Mouse (Mus musculus) left cerebral cortex, adult 11 months (tissue): ENCODE results near the gene AI854703.

Source experiments
- DNase-seq: peaks from one replicate; pipeline ENCODE4 v3.0.0; 2022; ENCODE audit warnings: low spot score

Gene AI854703

DNA sequence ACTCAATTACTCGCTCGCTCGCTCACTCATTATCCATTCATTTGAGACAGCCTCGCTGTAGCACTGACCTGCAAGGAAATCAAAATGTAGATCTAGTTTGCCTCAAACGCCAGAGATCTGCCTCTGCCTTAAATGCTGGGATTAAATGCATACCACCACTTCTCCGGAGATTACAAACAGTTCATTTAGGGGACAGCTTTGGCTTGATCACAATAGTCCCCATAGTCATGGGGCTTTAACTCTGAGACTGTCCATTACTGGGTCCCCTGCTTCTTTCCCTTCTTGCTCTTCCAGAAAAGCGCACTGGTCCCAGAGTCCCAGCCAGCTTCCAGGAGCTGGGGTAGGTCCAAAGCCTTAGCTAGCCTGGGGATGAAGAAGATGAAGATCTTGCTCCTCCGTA is at the start of gene AI854703:
AI854703 (plus strand) TSS at position 301 of the 400 bp plus-strand sequence.
- DNase-seq = no peak

DNA sequence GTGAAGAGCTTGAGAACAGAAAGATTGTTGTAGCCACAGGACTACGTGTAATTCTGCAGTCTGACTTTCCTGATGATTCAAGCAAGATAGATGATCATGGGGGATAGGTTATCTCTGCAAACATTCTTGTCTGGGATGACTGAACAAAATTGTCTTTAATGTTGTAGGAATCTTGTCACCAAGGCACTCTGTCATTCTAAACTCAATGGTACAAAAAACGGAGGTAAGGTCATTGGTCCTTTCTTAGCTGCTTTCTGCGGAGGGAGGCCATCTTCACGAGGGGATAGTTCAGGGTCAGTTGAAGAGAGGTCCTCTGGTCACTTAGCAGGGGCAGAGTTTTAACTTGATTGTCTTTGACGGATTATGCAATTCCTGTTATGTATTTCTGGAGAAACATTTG is 47.8 kb upstream of the AI854703 start:
- DNase-seq = no peak

DNA sequence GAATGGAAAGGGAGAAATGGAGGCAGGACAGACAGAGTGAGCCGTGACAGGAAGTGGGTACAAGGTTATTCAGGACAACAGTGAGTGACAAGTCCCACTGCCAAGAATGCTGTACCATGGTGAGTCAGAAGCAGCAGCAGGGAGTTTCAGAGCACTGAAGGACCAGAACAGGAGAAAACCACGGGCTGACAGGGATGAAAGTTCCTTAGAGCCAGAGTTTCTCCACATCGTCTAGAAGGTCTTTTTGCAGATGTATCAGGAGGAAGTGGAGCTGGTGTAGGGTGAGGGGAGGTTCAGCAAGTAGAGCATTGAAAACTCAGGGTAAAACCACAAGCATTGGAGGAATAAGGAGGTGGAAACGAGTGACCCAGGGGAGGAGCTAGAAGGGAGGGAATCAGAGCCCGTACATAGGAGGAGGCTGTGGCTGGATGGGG is 47.3 kb upstream of the AI854703 start:
- DNase-seq = no peak

DNA sequence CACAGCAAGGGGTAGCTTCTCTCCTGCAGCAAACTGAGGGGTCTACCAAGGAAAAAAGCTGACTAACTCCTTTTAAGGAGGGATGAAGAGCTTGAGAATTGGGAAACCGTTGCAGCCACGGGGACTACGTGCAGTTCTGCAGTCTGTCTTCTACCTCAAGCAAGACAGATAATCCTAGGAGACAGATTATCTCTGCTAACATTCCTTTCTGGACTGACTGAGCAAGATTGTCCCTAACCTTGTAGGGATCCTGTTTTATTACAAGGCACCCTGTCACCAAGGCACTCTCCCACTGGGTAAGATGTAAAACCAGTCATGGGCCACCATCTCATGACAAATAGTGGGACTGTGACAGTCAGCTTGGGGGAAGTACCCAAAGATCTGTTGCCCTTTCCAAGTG is 45.3 kb upstream of the AI854703 start:
- no peak for DNase-seq

DNA sequence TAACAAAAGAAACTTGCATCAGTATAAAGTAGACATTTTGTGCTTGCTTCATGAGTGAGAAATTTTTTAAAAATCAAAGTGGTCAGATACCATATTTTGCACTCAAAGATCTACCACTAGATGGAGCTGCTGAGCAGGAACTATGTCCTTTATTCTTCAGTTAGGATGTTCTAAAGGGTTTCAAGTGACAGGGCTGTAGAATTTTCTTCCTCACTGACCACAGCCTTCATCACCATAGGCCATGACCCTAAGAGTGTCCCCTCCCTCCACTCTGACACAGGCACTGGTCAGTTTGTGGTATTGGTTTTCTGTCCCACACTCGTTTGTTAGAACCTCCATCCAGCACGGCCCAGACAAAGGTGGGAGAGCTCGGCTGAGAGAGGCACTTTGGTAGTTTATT is 44.5 kb upstream of the AI854703 start:
- no peak for DNase-seq

DNA sequence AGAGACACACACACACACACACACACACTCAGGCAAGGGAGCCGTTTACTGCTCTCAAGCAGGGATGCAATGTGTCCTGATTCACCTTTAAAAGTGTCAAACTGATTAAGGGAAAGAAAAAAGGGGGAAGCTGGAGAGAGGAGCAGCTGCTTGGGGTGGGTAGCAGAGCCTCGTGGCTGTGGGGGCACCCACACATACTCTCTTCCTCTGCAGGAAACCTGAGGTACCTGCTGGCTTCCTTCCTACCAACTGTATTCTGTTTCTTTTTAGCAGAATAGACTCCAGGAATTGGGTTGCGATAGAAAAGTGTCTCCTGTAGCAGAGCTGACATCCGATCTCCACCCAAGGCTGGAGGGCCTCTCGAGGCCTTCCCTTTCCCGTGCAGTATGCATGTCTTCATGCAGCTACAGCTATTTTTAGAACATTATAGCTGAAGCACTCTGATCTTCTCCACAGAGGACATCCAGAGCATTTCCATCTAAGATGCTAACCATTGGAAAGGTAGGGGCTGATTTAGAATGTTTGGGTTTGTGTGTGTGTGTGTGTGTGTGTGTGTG is 37.3 kb upstream of the AI854703 start, which contains the start of gene Gm45021:
Gm45021 (plus strand) TSS at position 417 of the 557 bp plus-strand sequence.
- DNase-seq = no peak

- no peak for DNase-seq
These were observed 35.2 kb upstream of the AI854703 start for GRCm38 (mm10) chr6:48591221-48591845.

- DNase-seq = no peak
These were observed 34.7 kb upstream of the AI854703 start for GRCm38 (mm10) chr6:48591871-48592270.

GRCm38 (mm10) chr6:48593158-48594042 is 33.2 kb upstream of the AI854703 start, which contains the start of the genes Repin1 and Gm44965:
Gene Repin1, plus strand, starts transcription at chr6:48593883.
Gene Gm44965, plus strand, starts transcription at chr6:48593941.
- DNase-seq = peak; percentile 90

GRCm38 (mm10) chr6:48594043-48594738 is 32.4 kb upstream of the AI854703 start:
- DNase-seq = no peak

DNA sequence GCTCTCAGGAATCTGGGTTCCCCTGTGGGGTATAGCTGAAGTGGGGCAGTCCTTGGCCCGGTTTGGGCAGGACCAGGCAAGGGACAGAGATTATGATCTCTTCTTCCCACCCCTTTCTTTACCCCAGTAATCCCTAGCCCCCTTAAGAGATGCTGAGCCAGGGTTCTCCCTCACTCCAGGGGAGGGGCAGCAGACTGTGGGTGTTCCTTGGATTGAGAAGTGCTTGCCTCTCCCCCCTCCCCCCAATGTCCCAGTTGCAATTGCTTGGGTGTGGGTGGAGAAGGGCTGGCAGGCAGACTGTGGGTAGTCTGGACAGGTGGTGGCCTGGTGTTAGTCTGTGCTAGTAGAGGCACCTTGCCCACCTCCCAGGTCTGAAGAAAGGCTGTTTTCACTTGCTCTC is 31.3 kb upstream of the AI854703 start:
- DNase-seq = no peak

DNA sequence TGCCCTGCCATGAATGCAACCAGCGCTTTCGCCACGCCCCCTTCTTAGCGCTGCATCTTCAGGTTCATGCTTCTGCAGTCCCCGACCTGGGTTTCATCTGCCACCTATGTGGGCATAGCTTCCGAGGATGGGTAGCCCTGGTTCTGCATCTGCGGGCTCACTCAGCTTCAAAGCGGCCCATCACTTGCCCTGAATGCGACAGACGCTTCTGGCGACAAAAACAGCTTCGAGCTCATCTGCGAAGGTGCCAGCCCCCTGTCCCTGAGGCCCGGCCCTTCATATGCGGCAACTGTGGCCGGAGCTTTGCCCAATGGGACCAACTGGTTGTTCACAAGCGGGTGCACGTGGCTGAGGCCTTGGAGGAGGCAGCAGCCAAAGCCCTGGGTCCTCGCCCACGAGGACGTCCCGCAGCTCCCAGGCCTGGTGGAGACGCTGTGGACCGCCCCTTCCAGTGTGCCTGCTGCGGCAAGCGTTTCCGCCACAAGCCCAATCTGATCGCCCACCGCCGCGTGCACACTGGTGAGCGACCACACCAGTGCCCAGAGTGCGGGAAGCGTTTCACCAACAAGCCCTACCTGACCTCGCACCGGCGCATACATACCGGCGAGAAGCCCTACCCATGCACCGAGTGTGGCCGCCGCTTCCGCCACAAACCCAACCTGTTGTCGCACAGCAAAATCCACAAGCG is 29.9 kb upstream of the AI854703 start:
- no peak for DNase-seq

- no peak for DNase-seq
These were observed 29.3 kb upstream of the AI854703 start for GRCm38 (mm10) chr6:48597233-48597625.

GRCm38 (mm10) chr6:48600594-48600993 is 26.0 kb upstream of the AI854703 start:
- DNase-seq = no peak

DNA sequence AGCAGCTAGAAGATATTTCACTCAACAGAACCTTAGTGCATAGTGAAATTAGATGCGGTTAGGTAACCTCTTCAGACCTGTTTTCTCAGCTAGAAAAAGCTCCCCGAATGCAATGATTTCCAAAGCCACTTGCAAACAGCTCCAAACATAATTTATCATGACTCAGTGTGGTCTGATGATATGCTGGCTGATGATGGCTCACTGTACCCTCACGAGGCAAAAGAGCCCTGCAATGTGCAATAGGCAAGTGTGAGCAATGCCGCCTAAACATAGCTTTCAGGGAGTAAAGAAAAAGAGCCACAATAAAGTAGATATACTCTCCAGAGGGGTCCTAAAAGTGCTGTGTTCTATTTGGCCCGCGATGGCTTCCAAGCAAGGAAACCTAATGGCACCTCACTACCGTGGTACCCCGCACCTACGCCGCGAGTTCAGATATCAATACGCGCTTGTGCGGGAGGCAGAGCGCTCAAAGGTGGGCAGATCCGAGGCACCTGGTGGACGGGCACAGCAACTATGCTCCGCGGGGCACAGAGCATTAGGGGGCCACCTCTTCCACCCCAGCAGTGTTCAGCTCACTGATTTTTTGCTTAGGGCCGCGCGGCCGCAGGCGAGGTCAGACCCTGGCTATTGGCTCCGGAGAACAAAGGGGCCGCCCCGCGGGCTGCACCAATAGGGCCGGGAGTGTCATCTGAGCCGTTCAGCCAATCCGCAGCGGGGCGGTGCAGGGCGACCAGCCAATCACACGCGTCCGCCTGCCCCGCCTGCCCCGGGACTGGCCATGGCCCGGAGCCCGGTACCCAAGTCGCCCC is 25.1 kb upstream of the AI854703 start, which contains the start of gene Zfp775:
Zfp775 (plus strand) TSS at position 793 of the 809 bp plus-strand sequence.
- peak; percentile 94 for DNase-seq

- no peak for DNase-seq
These were observed 24.4 kb upstream of the AI854703 start for GRCm38 (mm10) chr6:48602080-48602741.

GRCm38 (mm10) chr6:48608124-48608523 is 18.4 kb upstream of the AI854703 start:
- DNase-seq = no peak

DNA sequence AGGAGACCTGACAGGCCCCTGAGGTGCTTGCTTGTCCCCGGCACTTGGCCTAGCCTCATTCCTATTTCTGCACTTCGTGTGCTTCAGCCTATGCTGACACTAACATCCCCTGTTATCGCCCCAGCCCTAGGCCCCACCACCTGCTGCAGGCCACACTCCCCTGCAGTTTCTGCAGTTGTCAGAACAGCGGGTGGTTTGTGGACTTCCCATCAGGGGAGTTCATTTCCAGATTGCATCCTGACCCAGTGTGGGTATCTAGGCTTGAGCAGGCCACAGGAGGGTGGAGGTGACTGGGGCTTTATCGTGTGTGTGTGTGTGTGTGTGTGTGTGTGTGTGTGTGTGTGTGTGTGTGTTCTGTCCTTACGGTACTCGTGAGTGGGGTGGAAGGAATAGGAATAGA is 17.1 kb upstream of the AI854703 start:
- DNase-seq = no peak

GRCm38 (mm10) chr6:48610657-48611056 is 15.9 kb upstream of the AI854703 start:
- DNase-seq = no peak

- DNase-seq = no peak
These were observed 13.1 kb upstream of the AI854703 start for GRCm38 (mm10) chr6:48613464-48613863.
